Mouse (Mus musculus) lung, postnatal 0 days (tissue): ENCODE results near the gene Oxsr1.

Experiments used
- CTCF ChIP-seq: IDR thresholded peaks from 2 replicates; pipeline ENCODE4 v1.5.1; 2016; ENCODE audit warnings: antibody characterized with exemption, mild to moderate bottlenecking
- EP300 ChIP-seq: IDR thresholded peaks from 2 replicates; pipeline ENCODE4 v1.6.1; 2016; ENCODE audit warnings: antibody characterized with exemption, mild to moderate bottlenecking, control low read depth

DNA sequence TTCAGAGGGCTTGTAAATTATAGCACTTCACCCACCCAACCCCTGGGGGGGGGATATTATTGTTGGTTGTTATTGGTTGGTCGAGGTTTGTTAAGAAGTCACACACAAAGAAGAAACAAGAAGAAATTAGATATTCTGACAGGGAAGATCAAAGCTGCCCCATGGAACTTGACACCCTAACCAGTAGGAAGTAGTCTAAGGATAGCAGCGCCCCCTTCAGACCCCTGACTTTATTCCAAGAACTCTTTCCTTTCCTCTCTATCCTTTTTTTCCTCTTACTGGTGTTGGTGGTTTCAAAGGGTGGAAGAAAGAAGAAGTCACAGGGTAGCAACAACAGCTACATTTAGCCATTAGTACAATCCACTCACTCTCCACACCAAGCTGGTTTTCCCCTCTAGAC is 68.0 kb downstream of the Oxsr1 start:
- TF ChIP-seq CTCF, result peak; percentile 15; the same call in 1 of the 2 replicates
- no peak for TF ChIP-seq EP300
